Mouse (Mus musculus): Measurements from ENCODE around the gene Taar1.

- TF ChIP-seq POLR2A (IDR thresholded peaks at IDR 0.05; ENCODE audit: insufficient read length, low read depth) (no peak), CEBPB (IDR thresholded peaks at IDR 0.05; ENCODE audit: insufficient read depth, poor library complexity, severe bottlenecking) (no peak), MYOD1 (IDR thresholded peaks at IDR 0.05; ENCODE audit: control insufficient read depth in 1 of 3, insufficient read length in 2 of 3, low read depth in 2 of 3) (no peak), TCF12 (IDR thresholded peaks at IDR 0.05; ENCODE audit: insufficient read depth, poor library complexity, severe bottlenecking) (no peak), MYOG (IDR thresholded peaks at IDR 0.05; ENCODE audit: control insufficient read depth in 1 of 3, insufficient read depth in 1 of 3, insufficient read length in 2 of 3, low read depth in 2 of 3) (no peak), SRF (IDR thresholded peaks at IDR 0.05; ENCODE audit: control insufficient read depth, insufficient read length, low read depth) (no peak), USF1 (IDR thresholded peaks at IDR 0.05; ENCODE audit: low read depth) (no peak), E2F4 (IDR thresholded peaks at IDR 0.05; ENCODE audit: insufficient read depth) (no peak), MAX (IDR thresholded peaks at IDR 0.05; ENCODE audit: low read depth) (no peak), REST (IDR thresholded peaks at IDR 0.05; ENCODE audit: insufficient read depth, insufficient read length) (no peak), POLR2AphosphoS2 (IDR thresholded peaks at IDR 0.05; ENCODE audit: insufficient read length, low read depth) (no peak)
Measured at GRCm38 (mm10) chr10:23901119-23901518, 19.0 kb upstream of the Taar1 start.
